Mouse (Mus musculus): ENCODE measurements around the gene Mthfsd. TPM values are rescaled to one million over a fixed set of nuclear protein-coding genes. Genes with fewer than 3 reads are reported as not detected.

Mthfsd gene
- polyA plus RNA-seq, 1 experiment from 2014 or later: 48.9 TPM

DNA sequence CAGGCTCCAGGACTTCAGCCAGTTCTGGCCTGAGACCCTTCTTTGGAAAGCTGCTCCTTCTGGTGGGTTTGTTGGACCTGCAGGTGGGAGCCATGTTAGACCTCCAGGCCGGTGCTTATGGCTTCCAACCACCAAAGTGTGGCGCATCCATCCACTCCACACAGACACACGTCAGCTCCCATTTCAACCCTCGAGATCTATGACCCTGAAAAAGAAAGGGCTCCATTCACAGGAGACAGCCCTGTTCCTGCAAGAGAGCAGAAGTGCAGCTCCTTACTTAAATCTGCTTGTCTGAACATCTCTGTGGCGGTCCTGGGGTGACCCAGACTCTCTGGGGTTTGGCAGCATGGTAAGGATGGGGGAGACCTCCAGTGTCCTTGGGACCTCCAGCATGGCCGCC lies 14.7 kb downstream of the Mthfsd start:
- H3K4me2 ChIP-seq (ENCODE audit: low read depth, low read length): no peak overlapping the region
- 61% methylated on average over 6 of the region's 6 CpGs for WGBS
- peaks cover 15% of the 10 kb centered on the region for H3K4me1 ChIP-seq (ENCODE audit: control insufficient read depth, insufficient read depth, low read length)
- no peak overlapping the region for H3K9ac ChIP-seq (ENCODE audit: low read depth, low read length)
- H3K27me3 ChIP-seq (replicated peaks; ENCODE audit: control insufficient read depth, insufficient read depth, low read length): peaks cover 35% of the 10 kb centered on the region
- no peak overlapping the region for H3K4me3 ChIP-seq (ENCODE audit: low read length)
- no peak for ATAC-seq
- peaks cover 5% of the 10 kb centered on the region; the same call in 1 of the 2 replicates for H3K36me3 ChIP-seq (ENCODE audit: control insufficient read depth, insufficient read depth, low read length)
- no peak overlapping the region for H3K27ac ChIP-seq (ENCODE audit: low read length)
- H3K9me3 ChIP-seq (ENCODE audit: control insufficient read depth, low read length): no peaks in the 10 kb centered on the region

DNA sequence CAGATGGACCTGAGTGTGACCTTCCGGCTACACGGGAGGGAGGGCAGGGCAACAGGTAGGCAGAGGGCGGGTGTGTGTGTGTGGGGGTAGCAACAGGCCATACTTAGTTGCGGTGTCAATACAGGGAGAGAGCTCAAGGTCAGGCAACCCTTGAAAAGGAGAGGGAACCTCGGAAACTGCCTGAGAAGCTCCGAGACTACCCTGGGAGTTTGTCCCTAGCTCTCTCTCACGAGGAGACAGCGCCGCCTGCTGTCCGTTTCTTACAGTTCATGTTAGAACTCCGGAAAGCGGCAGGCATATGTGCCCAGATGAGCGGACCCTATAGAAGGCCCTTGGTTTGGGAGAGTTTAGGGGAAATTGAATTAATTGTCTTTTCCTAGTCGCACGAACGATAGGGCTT lies 15.6 kb downstream of the Mthfsd start:
- 1% methylated on average over 16 of the region's 16 CpGs for WGBS
- Histone ChIP-seq H3K9me3 (ENCODE audit: control insufficient read depth, low read length) (no peaks in the 10 kb centered on the region), H3K4me3 (ENCODE audit: low read length) (no peak overlapping the region), H3K27me3 (replicated peaks; ENCODE audit: control insufficient read depth, insufficient read depth, low read length) (peaks cover 35% of the 10 kb centered on the region), H3K4me2 (ENCODE audit: low read depth, low read length) (peak overlapping the region; percentile 12; the same call in 1 of the 2 replicates), H3K9ac (ENCODE audit: low read depth, low read length) (no peak overlapping the region; the same call in 1 of the 2 replicates), H3K36me3 (ENCODE audit: control insufficient read depth, insufficient read depth, low read length) (0 out of 2 replicates have a peak, but pooled peaks cover under 1% of the 10 kb centered on the region), H3K27ac (ENCODE audit: low read length) (0 out of 2 replicates have a peak overlapping the region, but pooled peaks have one; percentile 41), H3K4me1 (ENCODE audit: control insufficient read depth, insufficient read depth, low read length) (peaks cover 15% of the 10 kb centered on the region)
- ATAC-seq: peak; percentile 57

DNA sequence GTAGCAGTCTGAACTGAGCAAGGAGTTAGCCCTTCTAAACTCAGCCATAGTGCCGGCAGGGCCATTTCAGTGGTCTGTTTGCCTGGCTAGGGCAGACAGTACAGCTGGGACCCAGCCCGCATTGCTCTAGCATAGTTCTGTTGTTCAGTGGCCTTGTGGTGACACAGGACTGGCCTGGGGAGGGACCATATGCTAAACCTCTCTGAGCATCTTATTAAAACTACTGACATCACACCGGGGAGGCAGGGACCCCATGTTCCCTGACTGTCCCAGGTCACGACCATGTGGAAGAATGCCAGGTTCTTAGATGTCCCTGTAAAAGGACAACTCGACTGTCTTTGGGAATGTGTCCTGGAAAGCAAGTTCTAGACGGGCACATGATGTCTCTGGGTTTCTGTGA lies 16.1 kb downstream of the Mthfsd start:
- no peak overlapping the region for H3K4me3 ChIP-seq (ENCODE audit: low read length)
- H3K4me2 ChIP-seq (ENCODE audit: low read depth, low read length): peak overlapping the region; percentile 12; the same call in 1 of the 2 replicates
- no peaks in the 10 kb centered on the region for H3K36me3 ChIP-seq (ENCODE audit: control insufficient read depth, insufficient read depth, low read length)
- ATAC-seq: peak; percentile 28
- WGBS: 23% methylated on average over 6 of the region's 6 CpGs
- peaks cover 15% of the 10 kb centered on the region for H3K4me1 ChIP-seq (ENCODE audit: control insufficient read depth, insufficient read depth, low read length)
- H3K27me3 ChIP-seq (replicated peaks; ENCODE audit: control insufficient read depth, insufficient read depth, low read length): peaks cover 37% of the 10 kb centered on the region
- peak overlapping the region; percentile 4; the same call in 1 of the 2 replicates for H3K9ac ChIP-seq (ENCODE audit: low read depth, low read length)
- H3K27ac ChIP-seq (ENCODE audit: low read length): peak overlapping the region; percentile 47; the same call in 1 of the 2 replicates
- H3K9me3 ChIP-seq (ENCODE audit: control insufficient read depth, low read length): no peaks in the 10 kb centered on the region

DNA sequence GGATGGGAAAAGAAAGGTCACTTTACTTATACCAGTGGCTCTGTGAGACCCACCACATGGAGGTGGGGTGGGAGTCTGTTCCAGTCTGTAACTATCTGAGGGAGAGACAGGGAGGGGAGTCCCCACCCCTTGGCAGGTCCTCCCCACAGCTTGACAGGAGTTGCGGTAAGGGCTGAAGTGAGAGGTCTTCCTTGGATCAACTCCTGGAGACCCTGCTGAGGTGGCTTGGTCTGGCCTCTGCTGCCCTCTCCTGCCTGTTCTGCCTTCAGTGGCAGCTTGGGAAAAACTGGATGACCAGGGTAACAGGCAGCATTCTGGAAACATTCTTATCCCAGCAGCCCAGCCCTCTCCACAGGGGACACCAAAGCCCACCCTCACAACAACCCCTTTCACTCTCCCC lies 17.5 kb downstream of the Mthfsd start:
- peak overlapping the region; percentile 89 for H3K9ac ChIP-seq (ENCODE audit: low read depth, low read length)
- H3K27ac ChIP-seq (ENCODE audit: low read length): peak overlapping the region; percentile 70
- 7% methylated on average over 1 of the region's 1 CpGs for WGBS
- peak overlapping the region; percentile 55 for H3K4me2 ChIP-seq (ENCODE audit: low read depth, low read length)
- peak overlapping the region; percentile 62 for H3K4me3 ChIP-seq (ENCODE audit: low read length)
- ATAC-seq: no peak
- H3K36me3 ChIP-seq (ENCODE audit: control insufficient read depth, insufficient read depth, low read length): no peaks in the 10 kb centered on the region
- peaks cover 50% of the 10 kb centered on the region for H3K27me3 ChIP-seq (replicated peaks; ENCODE audit: control insufficient read depth, insufficient read depth, low read length)
- no peaks in the 10 kb centered on the region for H3K9me3 ChIP-seq (ENCODE audit: control insufficient read depth, low read length)
- peaks cover 15% of the 10 kb centered on the region for H3K4me1 ChIP-seq (ENCODE audit: control insufficient read depth, insufficient read depth, low read length)

DNA sequence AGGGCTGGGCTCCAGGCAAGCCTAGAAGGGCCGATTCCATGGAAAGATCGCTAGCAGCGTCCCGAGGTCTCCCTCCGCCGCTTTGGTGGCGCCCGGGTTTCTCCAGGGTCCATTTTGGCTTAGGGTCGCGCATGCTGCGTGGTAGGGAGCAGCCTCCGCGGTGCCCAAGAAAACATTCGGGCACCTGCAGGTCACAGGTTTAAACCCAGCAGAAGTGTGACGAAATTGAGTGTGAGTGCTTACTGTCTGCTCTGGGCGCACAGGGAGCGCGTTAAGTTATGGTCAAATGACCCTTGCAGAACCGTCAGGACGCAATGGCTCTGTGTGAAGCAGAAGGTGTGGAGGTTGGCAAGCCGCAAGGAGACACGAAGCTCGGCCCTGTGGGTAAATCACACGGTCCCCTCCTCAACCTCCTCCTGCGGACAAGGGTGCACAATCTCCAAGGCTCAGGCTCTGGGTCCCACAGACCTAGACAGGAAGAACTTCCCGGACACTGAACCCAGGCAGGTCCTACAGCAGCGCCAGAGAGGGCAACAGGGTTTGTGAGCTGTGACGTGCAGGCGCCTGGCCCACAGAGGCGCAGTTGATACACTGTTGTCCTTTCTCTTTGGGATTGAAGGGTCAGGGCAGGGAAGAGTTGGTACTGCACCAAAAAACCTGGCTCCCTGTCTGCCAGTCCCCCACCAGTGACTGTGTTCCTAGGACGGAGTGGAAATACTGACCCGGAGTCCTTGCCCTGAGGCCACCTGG lies 18.4 kb downstream of the Mthfsd start:
- Histone ChIP-seq H3K27ac (ENCODE audit: low read length) (peak overlapping the region; percentile 70), H3K9ac (ENCODE audit: low read depth, low read length) (peak overlapping the region; percentile 89), H3K4me2 (ENCODE audit: low read depth, low read length) (peak overlapping the region; percentile 55), H3K36me3 (ENCODE audit: control insufficient read depth, insufficient read depth, low read length) (no peaks in the 10 kb centered on the region), H3K4me1 (ENCODE audit: control insufficient read depth, insufficient read depth, low read length) (peaks cover 15% of the 10 kb centered on the region), H3K27me3 (replicated peaks; ENCODE audit: control insufficient read depth, insufficient read depth, low read length) (peaks cover 59% of the 10 kb centered on the region), H3K9me3 (ENCODE audit: control insufficient read depth, low read length) (no peaks in the 10 kb centered on the region), H3K4me3 (ENCODE audit: low read length) (peak overlapping the region; percentile 62)
- ATAC-seq: no peak
- 8% methylated on average over 32 of the region's 32 CpGs for WGBS

DNA sequence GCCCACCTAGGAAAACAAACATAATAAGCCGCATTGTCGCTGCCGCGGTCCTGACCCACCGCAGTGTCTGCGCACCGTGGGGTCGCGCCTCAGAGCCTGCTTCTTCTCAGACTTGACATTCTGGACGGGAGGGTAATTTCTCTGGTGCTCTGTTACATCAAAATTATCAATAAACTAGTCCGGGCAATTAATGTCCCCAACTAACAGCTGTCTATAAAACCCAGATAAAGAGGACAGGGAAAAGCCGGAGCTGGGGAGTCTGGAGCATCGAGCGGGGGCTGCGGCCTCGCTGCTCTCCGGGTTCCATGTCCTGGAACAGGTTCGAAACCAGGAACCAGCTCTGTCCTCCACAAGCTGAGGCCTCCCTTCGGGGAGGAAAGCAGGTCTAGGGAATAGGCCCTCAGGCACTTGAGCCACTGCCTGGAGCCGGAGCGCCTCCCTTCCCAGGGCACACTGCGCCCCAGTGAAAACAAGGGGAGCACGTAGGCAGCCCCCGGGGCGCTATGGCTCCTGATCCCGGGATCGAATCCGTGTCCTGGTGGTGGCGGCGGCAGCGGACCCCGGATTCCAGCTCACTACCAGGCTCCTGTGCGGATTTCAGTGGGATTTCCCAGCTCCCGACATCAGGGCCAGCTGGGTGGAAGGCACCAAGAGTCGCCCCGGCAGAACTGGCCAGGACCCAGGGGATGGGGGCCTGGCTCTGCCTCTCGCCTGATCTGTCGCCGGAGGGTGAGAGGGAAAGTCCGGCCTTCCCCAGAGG lies 19.1 kb downstream of the Mthfsd start:
- WGBS: 4% methylated on average over 40 of the region's 40 CpGs
- peak overlapping the region; percentile 62 for H3K4me3 ChIP-seq (ENCODE audit: low read length)
- H3K27me3 ChIP-seq (replicated peaks; ENCODE audit: control insufficient read depth, insufficient read depth, low read length): peaks cover 67% of the 10 kb centered on the region
- H3K4me2 ChIP-seq (ENCODE audit: low read depth, low read length): peak overlapping the region; percentile 55
- H3K9me3 ChIP-seq (ENCODE audit: control insufficient read depth, low read length): no peaks in the 10 kb centered on the region
- H3K4me1 ChIP-seq (ENCODE audit: control insufficient read depth, insufficient read depth, low read length): peaks cover 15% of the 10 kb centered on the region
- no peak for ATAC-seq
- H3K9ac ChIP-seq (ENCODE audit: low read depth, low read length): peak overlapping the region; percentile 89
- peak overlapping the region; percentile 70 for H3K27ac ChIP-seq (ENCODE audit: low read length)
- H3K36me3 ChIP-seq (ENCODE audit: control insufficient read depth, insufficient read depth, low read length): no peaks in the 10 kb centered on the region

DNA sequence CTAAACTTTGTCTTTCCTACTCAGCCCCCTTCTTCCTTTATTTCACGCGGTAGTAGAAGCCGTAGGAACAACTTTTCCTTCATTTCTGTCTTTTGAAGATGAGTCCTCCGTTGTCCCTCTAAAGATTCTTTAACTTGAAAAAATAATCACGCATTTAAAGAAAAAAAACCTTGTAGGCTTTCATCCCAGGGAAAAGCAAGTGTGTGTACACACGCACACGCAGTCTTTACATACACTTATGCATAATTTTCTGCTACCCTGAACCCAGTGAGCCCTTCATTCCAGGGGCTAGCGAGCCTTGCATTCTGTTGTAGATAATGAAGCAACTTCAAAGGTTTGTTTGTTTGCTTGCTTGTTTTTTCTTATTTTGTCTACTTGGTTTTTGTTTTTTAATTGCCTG lies 19.9 kb downstream of the Mthfsd start:
- Histone ChIP-seq H3K4me2 (ENCODE audit: low read depth, low read length) (peak overlapping the region; percentile 55), H3K27me3 (replicated peaks; ENCODE audit: control insufficient read depth, insufficient read depth, low read length) (peaks cover 74% of the 10 kb centered on the region), H3K9me3 (ENCODE audit: control insufficient read depth, low read length) (no peaks in the 10 kb centered on the region), H3K4me3 (ENCODE audit: low read length) (peak overlapping the region; percentile 62), H3K4me1 (ENCODE audit: control insufficient read depth, insufficient read depth, low read length) (peaks cover 15% of the 10 kb centered on the region), H3K27ac (ENCODE audit: low read length) (peak overlapping the region; percentile 70; the same call in 1 of the 2 replicates), H3K36me3 (ENCODE audit: control insufficient read depth, insufficient read depth, low read length) (no peaks in the 10 kb centered on the region), H3K9ac (ENCODE audit: low read depth, low read length) (peak overlapping the region; percentile 89)
- WGBS: 9% methylated on average over 8 of the region's 8 CpGs
- no peak for ATAC-seq

DNA sequence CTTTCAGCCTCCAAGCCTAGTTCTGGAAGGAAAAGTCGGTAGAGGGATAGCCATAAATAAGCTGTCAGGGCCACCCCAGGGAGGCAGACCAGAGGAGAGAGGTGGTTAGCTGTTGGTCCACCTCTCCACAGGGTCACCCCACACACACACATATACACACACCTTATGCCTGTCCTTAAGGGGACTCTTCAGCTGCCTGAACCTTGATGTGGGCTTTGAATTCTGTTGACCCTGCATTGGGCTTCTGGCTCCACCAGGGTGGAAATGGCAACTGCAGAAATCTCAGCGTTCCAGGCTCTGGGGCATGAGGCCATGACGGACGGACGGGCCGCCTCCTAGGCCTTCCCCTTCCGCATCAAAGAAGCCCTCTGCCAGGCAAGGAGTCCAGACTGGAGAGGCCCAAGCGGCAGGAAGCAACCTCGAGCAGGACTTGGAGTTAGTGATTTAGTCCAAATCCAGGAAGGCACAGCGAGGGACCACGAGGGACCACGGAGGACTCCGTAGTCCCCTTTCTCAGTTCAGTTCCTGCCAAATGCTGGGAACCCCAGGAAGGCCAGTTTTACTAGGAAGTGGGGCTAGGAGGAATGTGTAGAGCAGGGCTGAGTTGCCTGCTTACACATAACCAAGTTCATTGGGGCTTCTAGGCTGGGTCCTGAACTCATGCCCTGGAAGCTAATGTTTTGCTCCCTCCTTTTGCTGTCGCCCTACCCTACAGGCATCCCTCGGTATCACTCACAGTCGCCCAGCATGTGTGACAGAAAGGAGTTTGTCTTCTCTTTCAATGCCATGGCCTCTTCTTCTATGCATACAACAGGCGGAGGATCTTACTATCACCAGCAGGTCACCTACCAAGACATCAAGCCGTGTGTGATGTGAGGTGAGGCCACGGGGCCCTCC lies 21.9 kb downstream of the Mthfsd start:
- H3K4me3 ChIP-seq (ENCODE audit: low read length): peak overlapping the region; percentile 62
- peak overlapping the region; percentile 77 for H3K4me2 ChIP-seq (ENCODE audit: low read depth, low read length)
- H3K27ac ChIP-seq (ENCODE audit: low read length): peak overlapping the region; percentile 90
- H3K9ac ChIP-seq (ENCODE audit: low read depth, low read length): peak overlapping the region; percentile 89
- peaks cover 10% of the 10 kb centered on the region for H3K4me1 ChIP-seq (ENCODE audit: control insufficient read depth, insufficient read depth, low read length)
- no peaks in the 10 kb centered on the region for H3K9me3 ChIP-seq (ENCODE audit: control insufficient read depth, low read length)
- WGBS: 22% methylated on average over 19 of the region's 19 CpGs
- H3K36me3 ChIP-seq (ENCODE audit: control insufficient read depth, insufficient read depth, low read length): no peaks in the 10 kb centered on the region
- H3K27me3 ChIP-seq (replicated peaks; ENCODE audit: control insufficient read depth, insufficient read depth, low read length): peaks cover 83% of the 10 kb centered on the region
- no peak for ATAC-seq
